Comparison of ENCODE assay signal across 15 mouse cellular contexts in genomic region chr12:72518114-72518728, GRCm38 (mm10). TPM values are rescaled to one million over a fixed set of nuclear protein-coding genes. Genes with fewer than 3 reads are reported as not detected.
DNase-seq lines count a peak whose midpoint lies in the region; ATAC-seq lines count a peak whose summit lies in the region.
"Had no signal": no experiment of that assay in that cellular context is flagged by ENCODE, and none has a peak within 500 bp of the region (broad histone marks: within the 10 kb centered on the region; RNA-seq: fewer than 3 reads in every experiment).

No protein-coding gene starts in this region.

- peak overlapping the region; percentile 41 for H3K4me2 ChIP-seq in forebrain, embryonic 12.5 days
- peak overlapping the region; percentile 36 for H3K4me2 ChIP-seq in hindbrain, embryonic 13.5 days
- H3K4me2 ChIP-seq in neural tube, embryonic 12.5 days (replicated peaks) = peak overlapping the region; percentile 45
- H3K4me2 ChIP-seq: liver, embryonic 15.5 days; stomach, embryonic 15.5 days had no signal

- 0 out of 2 replicates have a peak overlapping the region, but pooled peaks have one; percentile 5 for H3K27ac ChIP-seq in forebrain, embryonic 12.5 days
- no peak overlapping the region for H3K27ac ChIP-seq in hindbrain, embryonic 13.5 days
- H3K27ac ChIP-seq in neural tube, embryonic 12.5 days = no peak overlapping the region
- H3K27ac ChIP-seq: liver, embryonic 15.5 days; stomach, embryonic 15.5 days had no signal

- ATAC-seq in forebrain, embryonic 12.5 days (ENCODE audit: low FRiP score) = peak; percentile 73; the same call in 1 of the 2 replicates
- ATAC-seq in hindbrain, embryonic 13.5 days (ENCODE audit: low FRiP score) = no peak
- 0 out of 2 replicates have a peak, but pooled peaks have one; percentile 29 for ATAC-seq in neural tube, embryonic 12.5 days (ENCODE audit: low FRiP score, low read depth)
- ATAC-seq: CD4-positive, CD25-positive, alpha-beta regulatory T cell, adult 4 months had no signal

- peaks cover 6% of the 10 kb centered on the region; the same call in 1 of the 2 replicates for H3K4me1 ChIP-seq in forebrain, embryonic 12.5 days
- H3K4me1 ChIP-seq in hindbrain, embryonic 13.5 days (replicated peaks) = peaks cover 9% of the 10 kb centered on the region
- no peaks in the 10 kb centered on the region; the same call in 1 of the 2 replicates for H3K4me1 ChIP-seq in neural tube, embryonic 12.5 days
- H3K4me1 ChIP-seq: liver, embryonic 15.5 days had no signal

- H3K27me3 ChIP-seq in forebrain, embryonic 12.5 days = no peaks in the 10 kb centered on the region
- H3K27me3 ChIP-seq in hindbrain, embryonic 13.5 days = no peaks in the 10 kb centered on the region
- H3K27me3 ChIP-seq in neural tube, embryonic 12.5 days (replicated peaks) = no peaks in the 10 kb centered on the region
- H3K27me3 ChIP-seq: liver, embryonic 15.5 days; megakaryocyte, embryonic 14.5 days; stomach, embryonic 15.5 days had no signal

- 0 out of 2 replicates have a peak overlapping the region, but pooled peaks have one; percentile 2 for H3K4me3 ChIP-seq in forebrain, embryonic 12.5 days (replicated peaks)
- 0 out of 2 replicates have a peak overlapping the region, but pooled peaks have one; percentile 15 for H3K4me3 ChIP-seq in hindbrain, embryonic 13.5 days
- no peak overlapping the region for H3K4me3 ChIP-seq in neural tube, embryonic 12.5 days
- H3K4me3 ChIP-seq: erythroblast, embryonic 14.5 days; liver, embryonic 15.5 days; megakaryocyte, embryonic 14.5 days; stomach, embryonic 15.5 days had no signal

- H3K9ac ChIP-seq in forebrain, embryonic 12.5 days = peak overlapping the region; percentile 12; the same call in 1 of the 2 replicates
- H3K9ac ChIP-seq in hindbrain, embryonic 13.5 days = peak overlapping the region; percentile 31; the same call in 1 of the 2 replicates
- H3K9ac ChIP-seq in neural tube, embryonic 12.5 days = no peak overlapping the region
- H3K9ac ChIP-seq: liver, embryonic 15.5 days; stomach, embryonic 15.5 days had no signal

- no peaks in the 10 kb centered on the region for H3K9me3 ChIP-seq in forebrain, embryonic 12.5 days
- H3K9me3 ChIP-seq in hindbrain, embryonic 13.5 days = no peaks in the 10 kb centered on the region
- no peaks in the 10 kb centered on the region for H3K9me3 ChIP-seq in neural tube, embryonic 12.5 days
- H3K9me3 ChIP-seq: liver, embryonic 15.5 days; megakaryocyte, embryonic 14.5 days; stomach, embryonic 15.5 days had no signal

- no peaks in the 10 kb centered on the region for H3K36me3 ChIP-seq in forebrain, embryonic 12.5 days (replicated peaks)
- no peaks in the 10 kb centered on the region for H3K36me3 ChIP-seq in hindbrain, embryonic 13.5 days
- no peaks in the 10 kb centered on the region for H3K36me3 ChIP-seq in neural tube, embryonic 12.5 days
- H3K36me3 ChIP-seq: liver, embryonic 15.5 days; stomach, embryonic 15.5 days had no signal

- DNase-seq in embryo, embryonic 11 days = peak; percentile 31
- no peak for DNase-seq in ovary, postnatal 10 days (ENCODE audit: low spot score)
- no peak for DNase-seq in yolk sac, embryonic 10.5 days (ENCODE audit: low spot score)
- no peak for DNase-seq in cerebellum, adult 11-12 months
- DNase-seq: adrenal gland, postnatal 10 days; heart, adult 18-20 months; lung, postnatal 10 days had no signal

- WGBS in forebrain, embryonic 12.5 days = 19% methylated on average over 12 of the region's 12 CpGs
- WGBS in hindbrain, embryonic 13.5 days = 28% methylated on average over 12 of the region's 12 CpGs
- WGBS in neural tube, embryonic 12.5 days = 25% methylated on average over 12 of the region's 12 CpGs

RNA-seq across cellular contexts. Expression of gene Pcnx4, which starts 18.0 kb away (rescaled TPM):
- 15.5 and 17.6 TPM in 2 replicates for polyA plus RNA-seq in forebrain, embryonic 12.5 days (2016; fragmentation: Nextera tagmentation; extraction: Ambion mirVana)
- 19.0 and 20.0 TPM in 2 replicates for polyA plus RNA-seq in hindbrain, embryonic 13.5 days (2015; fragmentation: Nextera tagmentation; extraction: Ambion mirVana)
- 18.5 and 19.7 TPM in 2 replicates for polyA plus RNA-seq in neural tube, embryonic 12.5 days (2016; fragmentation: Nextera tagmentation; extraction: Ambion mirVana)
